Mouse (Mus musculus) thymus, postnatal 36 days (tissue): Measurements from ENCODE around the gene Nckap5.

ENCODE experiments used
- DNase-seq, 2 experiments: peaks; one replicate each; pipeline ENCODE4 v3.0.0; 2022; ENCODE audit warnings: mixed read lengths in 2 of 2

Nckap5 gene

GRCm38 (mm10) chr1:126469818-126470544, 360.6 kb downstream of the Nckap5 start:
- DNase-seq: no peak

GRCm38 (mm10) chr1:126461527-126462354, 368.9 kb downstream of the Nckap5 start:
- no peak for DNase-seq

GRCm38 (mm10) chr1:126457739-126458138, 372.9 kb downstream of the Nckap5 start:
- no peak for DNase-seq

GRCm38 (mm10) chr1:126454504-126455173, 376.0 kb downstream of the Nckap5 start:
- no peak for DNase-seq

GRCm38 (mm10) chr1:126451472-126451871, 379.1 kb downstream of the Nckap5 start:
- DNase-seq: no peak

GRCm38 (mm10) chr1:126449424-126449823, 381.2 kb downstream of the Nckap5 start:
- no peak for DNase-seq

- no peak for DNase-seq
Observed at GRCm38 (mm10) chr1:126443890-126444289, 386.7 kb downstream of the Nckap5 start.

GRCm38 (mm10) chr1:126442723-126443122, 387.9 kb downstream of the Nckap5 start:
- DNase-seq: no peak

GRCm38 (mm10) chr1:126438000-126438572, 392.5 kb downstream of the Nckap5 start:
- DNase-seq: no peak

- no peak for DNase-seq
Observed at GRCm38 (mm10) chr1:126436937-126437667, 393.5 kb downstream of the Nckap5 start.

GRCm38 (mm10) chr1:126432285-126432684, 398.3 kb downstream of the Nckap5 start:
- DNase-seq: no peak

- no peak for DNase-seq
Observed at GRCm38 (mm10) chr1:126431594-126431993, 399.0 kb downstream of the Nckap5 start.

GRCm38 (mm10) chr1:126411426-126411825, 419.2 kb downstream of the Nckap5 start:
- DNase-seq: no peak

GRCm38 (mm10) chr1:126407886-126408285, 422.7 kb downstream of the Nckap5 start:
- peak; percentile 12 to 27 for DNase-seq

GRCm38 (mm10) chr1:126405543-126405942, 425.1 kb downstream of the Nckap5 start:
- no peak for DNase-seq

GRCm38 (mm10) chr1:126403970-126404369, 426.6 kb downstream of the Nckap5 start:
- no peak for DNase-seq

- DNase-seq: no peak
Observed at GRCm38 (mm10) chr1:126391204-126391603, 439.4 kb downstream of the Nckap5 start.

- no peak for DNase-seq
Observed at GRCm38 (mm10) chr1:126377339-126377980, 453.1 kb downstream of the Nckap5 start.

- DNase-seq: no peak
Observed at GRCm38 (mm10) chr1:126366736-126367135, 463.9 kb downstream of the Nckap5 start.

- DNase-seq: no peak
Observed at GRCm38 (mm10) chr1:126364556-126364955, 466.0 kb downstream of the Nckap5 start.

GRCm38 (mm10) chr1:126360531-126361220, 469.9 kb downstream of the Nckap5 start:
- DNase-seq: no peak
